Mouse (Mus musculus) cortical plate, adult 2 months (tissue): ENCODE data around the gene Rnf214.

ENCODE experiments used
- CTCF ChIP-seq: fragments of 200-500 bp; IDR thresholded peaks from 2 replicates; pipeline ENCODE4 v1.5.1; 2011; ENCODE audit warnings: mild to moderate bottlenecking, control low read depth, low read length; ENCODE audit not compliant: insufficient read depth; ENCODE audit errors: extremely low read depth
- POLR2A ChIP-seq: fragments of 200-500 bp; IDR thresholded peaks from 2 replicates; pipeline ENCODE4 v1.6.1; 2011; ENCODE audit warnings: mild to moderate bottlenecking, low read length, control low read depth; ENCODE audit not compliant: insufficient read depth; ENCODE audit errors: extremely low read depth

DNA sequence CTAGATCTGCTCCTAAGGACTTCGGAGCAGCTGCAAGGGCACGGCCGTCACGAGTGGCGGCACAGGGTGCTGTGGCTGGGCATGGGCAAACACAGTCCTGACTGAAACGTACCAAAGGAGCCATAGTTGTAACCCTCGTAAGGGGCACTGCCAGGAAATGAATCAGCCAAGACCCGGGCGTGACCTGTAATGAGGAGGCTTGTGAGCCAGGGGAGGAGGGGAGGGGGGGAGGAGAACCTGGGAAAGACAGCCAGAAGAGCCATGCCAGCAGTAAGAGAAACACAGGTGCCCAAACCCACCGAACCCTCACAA lies 40.1 kb upstream of the Rnf214 start:
- no peak for TF ChIP-seq CTCF
- no peak for TF ChIP-seq POLR2A
